Mouse (Mus musculus): ENCODE results near the gene Ggps1. TPM values are rescaled to one million over a fixed set of nuclear protein-coding genes. Genes with fewer than 3 reads are reported as not detected.
"Not testable (repeated sequence)": the region's sequence is repeated elsewhere in the genome, so short reads cannot be mapped to it uniquely, and the experiment has no call there.

The Ggps1 gene
- total RNA-seq, 2 experiments from 2014 or later = 52.2 to 58.5 TPM

DNA sequence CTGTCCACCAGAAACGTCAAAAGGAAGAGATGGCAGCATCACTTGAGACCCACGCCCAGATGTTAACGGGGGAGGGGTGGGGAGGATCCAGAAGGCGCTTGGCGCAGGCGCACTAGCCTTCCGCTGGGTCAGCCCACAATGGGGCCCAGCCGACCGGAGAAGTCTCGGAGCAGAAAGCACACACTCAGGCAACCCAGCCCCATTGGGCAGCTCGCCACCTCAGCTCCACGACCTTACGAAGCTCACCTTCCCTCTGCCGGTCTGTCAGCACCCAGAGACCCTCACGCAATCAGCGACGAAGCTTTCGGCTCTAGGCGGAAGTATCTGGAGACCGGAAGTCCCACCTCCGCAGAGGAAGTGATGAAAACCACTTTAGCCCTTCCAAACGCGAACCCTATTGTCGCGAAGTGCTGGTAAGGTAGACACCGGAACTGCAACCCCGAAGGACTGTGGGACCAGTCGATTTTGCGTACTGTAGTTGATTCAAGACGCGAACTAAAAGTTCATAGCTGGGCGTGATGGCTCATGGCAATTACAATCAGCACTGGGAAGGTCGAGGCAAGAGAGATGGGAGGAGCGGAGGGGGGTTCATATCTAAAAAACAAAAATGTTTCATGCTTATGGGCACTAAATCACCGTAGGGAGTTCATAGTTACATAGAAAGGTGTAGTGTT lies 23.9 kb downstream of the Ggps1 start, which contains the start of gene Tbce:
Tbce (minus strand) TSS at position 347 of the 674 bp plus-strand sequence.
- peak; percentile 91 for DNase-seq
- intact Hi-C loops (cut with DNase I) = no loop called here

DNA sequence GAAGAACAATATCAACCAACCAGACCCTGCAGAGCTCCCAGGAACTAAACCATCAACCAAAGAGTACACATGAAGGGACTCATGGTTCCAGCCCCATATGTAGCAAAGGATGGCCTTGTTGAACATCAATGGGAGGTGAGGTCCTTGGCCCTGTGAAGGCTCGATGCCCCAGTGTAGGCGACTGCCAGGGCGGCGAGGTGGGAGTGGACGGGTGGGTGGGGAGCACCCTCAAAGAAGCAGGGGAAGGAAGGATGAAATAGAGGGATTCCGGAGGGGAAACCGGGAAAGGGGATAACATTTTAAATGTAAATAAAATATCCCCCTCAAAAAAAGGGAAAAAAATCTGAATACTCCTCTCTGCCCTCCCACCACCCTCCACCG lies 24.4 kb downstream of the Ggps1 start:
- no peak for DNase-seq
- intact Hi-C loops (cut with DNase I) = no loop called here

DNA sequence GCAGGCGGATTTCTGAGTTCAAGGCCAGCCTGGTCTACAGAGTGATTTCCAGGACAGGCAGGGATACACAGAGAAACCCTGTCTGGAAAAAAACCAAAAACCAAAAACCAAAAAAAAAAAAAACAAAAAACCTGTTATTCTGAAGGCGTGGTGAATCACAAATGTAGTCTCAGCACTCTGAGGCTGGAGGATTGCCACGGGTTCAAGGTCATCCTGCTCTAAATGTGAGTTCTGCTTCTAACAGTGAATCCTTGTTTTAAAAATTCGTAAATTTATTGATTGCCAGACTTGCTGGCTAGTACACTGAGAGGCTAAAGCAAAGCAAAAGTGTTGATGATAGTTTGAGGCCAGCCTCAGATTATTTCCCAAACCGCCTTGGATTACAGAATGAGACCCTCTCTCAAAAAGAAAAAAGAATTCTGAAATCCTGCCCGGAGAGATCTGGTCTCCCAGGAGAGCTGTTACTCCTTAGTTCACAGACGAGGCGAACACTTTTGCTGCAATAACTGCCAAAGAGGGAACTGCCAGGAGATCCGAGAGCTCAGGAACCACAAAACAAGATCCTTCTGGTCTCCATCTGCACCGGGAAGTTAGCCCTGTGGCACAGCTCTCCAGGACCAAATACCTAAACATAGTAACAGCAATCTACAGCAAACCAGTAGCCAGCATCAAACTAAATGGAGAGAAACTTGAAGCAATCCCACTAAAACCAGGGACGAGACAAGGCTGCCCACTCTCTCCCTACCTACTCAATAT lies 27.2 kb downstream of the Ggps1 start:
- no peak for DNase-seq
- intact Hi-C loops (cut with DNase I) = no loop called here

DNA sequence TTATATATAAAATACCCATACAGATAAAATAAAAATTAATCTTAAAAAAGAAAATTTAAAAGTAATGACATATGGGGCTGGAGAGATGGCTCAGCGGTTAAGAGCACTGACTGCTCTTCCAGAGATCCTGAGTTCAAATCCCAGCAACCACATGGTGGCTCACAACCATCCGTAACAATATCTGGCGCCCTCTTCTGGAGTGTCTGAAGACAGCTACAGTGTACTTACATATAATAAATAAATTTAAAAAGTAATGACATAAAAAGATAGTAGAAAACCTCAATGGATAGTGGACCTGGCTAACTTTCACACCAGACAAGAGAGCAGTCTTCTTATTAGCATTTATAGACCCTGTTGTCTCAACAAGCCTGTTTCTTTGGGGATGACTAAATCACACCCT lies 27.9 kb downstream of the Ggps1 start:
- intact Hi-C loops (cut with DNase I) = not testable (repeated sequence)

DNA sequence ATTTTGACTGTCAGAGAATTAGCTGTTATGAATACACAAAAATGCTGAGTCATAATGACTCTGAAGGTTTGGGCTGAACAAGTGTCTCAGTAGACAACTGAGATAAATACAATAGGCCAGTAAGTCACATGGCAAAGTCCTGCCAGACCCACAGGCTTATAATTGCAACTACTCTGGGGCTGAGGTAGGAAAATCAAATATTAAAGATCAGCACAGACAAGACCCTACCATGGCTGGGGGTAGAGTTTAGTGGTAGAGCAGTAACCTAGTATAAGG lies 29.3 kb downstream of the Ggps1 start:
- intact Hi-C loops (cut with DNase I) = no loop called here
- no peak for DNase-seq

More for the DNA sequence above, 27.9 kb downstream of the Ggps1 start:
- DNase-seq = not testable (repeated sequence)

DNA sequence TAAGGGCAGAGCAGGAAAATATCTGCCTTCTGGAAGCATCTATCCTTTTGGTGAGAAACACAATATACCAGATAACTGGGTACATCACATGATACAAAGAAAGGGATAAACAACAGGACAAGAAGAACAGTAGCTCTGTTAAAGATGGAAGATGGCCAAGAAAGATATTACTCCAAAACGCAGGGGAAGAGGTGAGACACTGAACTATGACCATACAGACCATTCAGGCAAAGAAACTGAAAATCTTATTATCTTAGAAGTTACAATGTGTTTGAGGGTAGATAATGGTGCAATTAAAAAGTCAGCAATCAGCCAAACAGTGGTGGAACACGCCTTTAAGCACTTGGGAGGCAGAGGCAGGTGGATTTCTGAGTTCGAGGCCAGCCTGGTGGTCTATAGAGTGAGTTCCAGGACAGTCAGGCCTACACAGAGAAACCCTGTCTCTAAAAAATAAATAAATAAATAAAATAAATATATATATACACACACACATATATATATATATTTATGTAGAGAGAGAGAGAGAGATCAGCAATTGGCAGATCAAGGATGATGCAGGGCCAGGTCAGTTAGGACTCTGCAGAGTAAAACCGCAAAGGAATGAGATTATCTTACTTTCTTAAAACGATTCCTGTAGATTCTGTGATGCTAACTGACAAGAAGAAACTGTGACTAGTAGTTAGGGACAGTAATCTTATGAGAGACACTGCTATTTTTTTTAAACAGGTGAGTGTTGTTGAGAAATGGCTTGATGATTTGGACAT lies 29.8 kb downstream of the Ggps1 start:
- intact Hi-C loops (cut with DNase I) = no loop called here
- no peak for DNase-seq

DNA sequence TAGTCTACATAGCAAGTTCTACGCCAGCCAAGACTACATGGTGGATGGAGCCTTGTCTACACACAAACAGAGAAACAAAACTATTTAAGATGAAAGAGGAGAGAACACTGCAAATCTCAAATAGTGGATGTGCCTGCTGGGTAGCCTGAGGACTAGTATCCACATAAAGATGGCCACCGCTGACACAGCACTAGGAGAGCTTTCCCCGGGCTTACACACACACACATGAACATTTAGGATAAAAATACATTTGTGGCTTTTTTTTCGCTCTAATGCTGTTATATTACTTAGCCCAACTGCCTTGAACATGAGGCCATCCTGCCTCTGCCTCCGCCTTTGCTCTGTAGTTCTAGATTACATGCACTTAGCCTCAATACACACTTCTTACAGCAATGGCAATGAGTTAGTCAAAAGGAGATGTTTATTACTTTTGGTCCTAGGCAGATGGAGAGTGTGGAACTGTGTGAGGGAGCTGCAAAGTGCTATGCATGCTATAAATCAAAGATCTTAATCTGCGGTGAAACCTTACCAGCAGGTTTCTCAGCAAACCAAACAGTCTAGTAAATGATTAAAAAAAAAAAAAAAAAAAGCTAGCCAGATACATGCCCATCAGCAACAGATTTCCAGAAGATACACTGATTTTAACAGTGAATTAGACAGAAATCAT lies 37.0 kb downstream of the Ggps1 start:
- DNase-seq = no peak
- intact Hi-C loops (cut with DNase I) = no loop called here

DNA sequence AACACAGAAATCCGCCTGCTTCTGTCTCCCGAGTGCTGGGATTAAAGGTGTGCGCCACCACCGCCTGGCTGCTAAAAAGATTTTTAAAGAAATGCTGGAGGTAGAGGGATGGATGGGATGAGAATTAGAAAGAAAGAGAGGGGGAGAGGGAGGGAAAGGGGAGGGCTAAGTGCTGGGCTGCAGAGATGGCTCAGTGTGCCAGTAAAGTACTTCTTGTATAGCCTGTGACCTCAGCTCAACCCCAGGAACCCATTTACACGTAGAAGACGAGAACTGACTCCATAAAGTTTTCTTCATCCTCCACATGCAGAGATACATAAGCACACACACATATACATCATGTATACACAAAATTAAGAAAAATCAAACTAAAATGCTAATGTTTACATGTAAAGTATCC lies 37.7 kb downstream of the Ggps1 start:
- intact Hi-C loops (cut with DNase I) = no loop called here
- no peak for DNase-seq

DNA sequence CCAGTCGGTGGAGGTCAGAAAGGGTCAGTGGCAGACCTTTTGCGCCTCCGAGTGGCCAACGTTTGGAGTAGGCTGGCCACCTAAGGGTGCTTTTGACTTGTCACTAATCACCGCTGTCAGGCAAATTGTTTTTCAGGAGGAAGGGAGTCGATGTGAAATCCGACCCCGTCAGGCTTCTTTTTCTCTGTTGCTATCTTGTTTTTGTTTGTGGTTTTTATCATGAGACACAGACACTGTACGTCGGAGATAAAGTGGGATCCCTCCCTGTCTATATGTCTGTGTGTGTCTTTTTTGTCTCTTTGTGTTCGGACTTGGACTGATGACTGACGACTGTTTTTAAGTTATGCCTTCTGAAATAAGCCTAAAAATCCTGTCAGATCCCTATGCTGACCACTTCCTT lies 41.9 kb downstream of the Ggps1 start:
- DNase-seq; intact Hi-C loops (cut with DNase I): not testable (repeated sequence)

DNA sequence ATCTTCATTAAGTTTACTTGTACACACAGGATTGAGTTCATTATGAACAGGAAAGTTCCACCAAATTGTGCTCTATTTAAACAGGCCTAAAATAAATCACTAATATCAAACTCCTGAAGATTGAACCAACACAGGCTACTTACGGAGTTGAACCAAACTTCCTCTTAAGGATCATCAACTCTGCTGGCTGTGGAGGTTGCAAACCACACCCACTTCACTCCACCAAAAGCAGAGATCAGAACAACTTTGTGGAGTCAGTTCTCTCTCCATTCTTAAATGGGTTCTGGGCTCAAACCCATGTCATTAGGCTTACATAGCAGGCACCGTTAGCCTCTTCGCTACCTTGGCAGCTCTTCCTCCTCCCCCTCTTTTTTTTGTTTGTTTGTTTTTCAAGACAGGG lies 44.4 kb downstream of the Ggps1 start:
- DNase-seq = no peak
- intact Hi-C loops (cut with DNase I) = no loop called here

DNA sequence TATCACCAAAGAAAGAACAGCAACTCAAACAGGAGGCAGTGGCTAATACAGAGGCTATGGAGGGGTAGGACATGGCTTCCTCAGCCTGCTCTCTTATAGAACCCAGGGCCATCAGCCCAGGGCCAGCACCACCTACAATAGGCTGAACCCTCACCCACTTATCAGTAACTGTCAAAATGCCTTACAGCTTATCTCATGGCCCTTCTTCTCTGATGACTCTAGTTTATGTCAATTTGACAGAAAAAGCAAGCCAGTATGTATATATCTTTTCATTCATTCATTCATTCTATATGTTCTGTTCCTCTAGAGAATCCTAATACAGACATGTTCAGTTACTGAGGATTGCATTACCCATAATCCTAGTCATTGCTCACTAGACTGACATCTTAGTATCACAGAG lies 45.0 kb downstream of the Ggps1 start:
- DNase-seq = no peak
- intact Hi-C loops (cut with DNase I) = no loop called here

DNA sequence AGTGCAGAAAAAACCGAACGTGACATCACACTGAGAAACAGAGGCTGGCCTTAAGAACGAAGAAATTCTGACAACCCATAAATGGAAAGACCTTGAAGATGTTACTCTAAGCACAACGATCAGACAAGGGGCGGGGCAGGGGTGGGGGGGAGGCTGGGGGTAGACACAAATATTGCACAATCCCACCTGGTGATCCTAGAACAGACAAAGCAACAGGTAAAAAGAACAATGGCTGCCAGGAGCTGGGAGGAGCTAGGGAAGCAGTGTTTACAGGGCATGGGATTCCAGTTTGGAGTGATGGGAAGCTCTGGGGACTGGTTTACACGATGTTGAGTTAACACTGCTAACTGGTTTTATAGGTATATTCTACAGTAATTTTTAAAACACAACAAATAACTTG lies 47.7 kb downstream of the Ggps1 start:
- intact Hi-C loops (cut with DNase I) = no loop called here

DNA sequence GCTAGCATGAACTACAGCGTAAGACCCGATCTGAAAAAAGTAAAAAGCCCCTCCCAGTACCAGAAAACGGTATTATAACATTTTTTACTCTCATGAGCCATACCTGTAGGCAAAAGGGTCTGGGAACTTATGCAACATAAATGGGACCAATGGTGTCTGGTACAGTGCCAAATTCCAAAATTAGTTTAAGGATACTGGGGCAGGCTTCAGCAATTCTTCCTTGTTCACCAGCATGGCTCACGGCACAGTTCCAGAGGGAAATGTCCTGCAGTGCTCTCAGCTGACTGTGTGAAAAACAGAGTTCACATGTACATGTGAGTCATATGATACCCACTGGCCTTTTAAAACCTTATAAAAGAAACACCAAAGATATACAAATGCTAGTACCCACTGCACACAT lies 48.7 kb downstream of the Ggps1 start:
- intact Hi-C loops (cut with DNase I) = no loop called here
- DNase-seq = no peak

More for the DNA sequence above, 47.7 kb downstream of the Ggps1 start:
- DNase-seq = no peak

DNA sequence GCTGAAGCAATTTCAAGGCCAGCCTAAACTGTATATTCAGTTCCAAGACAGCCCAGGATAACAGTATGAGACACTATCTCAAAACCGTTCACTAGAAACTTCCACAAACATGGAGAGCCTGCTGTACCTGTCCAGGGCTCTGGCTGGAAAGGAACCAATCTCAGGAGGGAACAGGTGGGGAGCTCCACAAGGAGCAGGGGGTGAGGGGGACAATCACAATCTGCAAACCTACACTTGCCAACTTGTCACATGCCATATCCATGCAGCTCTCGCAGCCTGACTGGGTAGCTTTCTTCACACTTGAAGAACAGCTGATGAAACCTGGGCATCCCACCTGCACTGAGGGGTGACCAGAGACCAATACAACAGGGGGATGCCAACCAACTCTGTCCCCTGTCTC lies 49.3 kb downstream of the Ggps1 start:
- intact Hi-C loops (cut with DNase I) = no loop called here
- no peak for DNase-seq

DNA sequence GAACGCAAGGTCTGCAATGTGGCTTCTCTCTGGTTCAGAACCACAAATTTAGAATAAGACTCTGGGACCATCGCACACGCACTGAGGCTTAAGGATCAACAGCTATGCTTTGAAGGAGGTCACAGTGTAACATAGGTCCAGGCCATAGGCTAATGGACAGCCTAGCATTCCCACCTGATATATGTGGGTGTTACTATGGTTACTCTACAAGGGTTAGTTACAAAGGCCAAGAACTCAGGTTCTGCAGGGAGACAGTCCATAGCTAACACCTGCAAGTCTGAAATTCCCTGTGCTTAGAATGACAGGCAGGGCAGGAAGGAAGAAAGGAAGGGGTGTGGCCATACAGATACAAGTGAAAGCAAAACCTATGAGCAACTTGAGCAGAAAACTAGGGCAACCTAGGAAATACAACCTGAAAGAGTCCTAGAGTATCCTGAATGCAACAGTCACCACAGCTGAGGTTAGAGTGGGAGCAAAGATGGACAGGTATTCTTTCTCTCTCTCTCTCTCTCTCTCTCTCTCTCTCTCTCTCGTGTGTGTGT lies 51.8 kb downstream of the Ggps1 start:
- DNase-seq = no peak
- intact Hi-C loops (cut with DNase I) = no loop called here

DNA sequence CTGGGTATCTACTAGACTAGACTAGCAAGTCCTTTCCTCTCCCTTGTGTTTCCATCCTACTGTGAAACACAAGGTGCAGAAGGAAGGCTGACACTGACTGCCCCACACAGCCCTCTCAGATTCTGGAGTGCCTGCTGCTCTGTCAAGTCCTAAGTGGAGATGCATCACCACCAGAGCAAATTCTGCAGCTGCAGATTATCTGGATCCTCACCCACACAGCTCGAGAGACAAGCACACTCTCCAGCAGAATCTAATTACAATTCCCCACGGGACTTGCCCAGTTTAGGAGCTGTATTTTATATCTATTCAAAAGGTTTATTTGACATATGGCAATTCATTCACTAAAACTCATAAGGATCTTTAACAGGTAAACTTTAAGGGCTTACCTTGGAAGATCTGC lies 57.2 kb downstream of the Ggps1 start:
- intact Hi-C loops (cut with DNase I) = no loop called here
- DNase-seq = no peak

DNA sequence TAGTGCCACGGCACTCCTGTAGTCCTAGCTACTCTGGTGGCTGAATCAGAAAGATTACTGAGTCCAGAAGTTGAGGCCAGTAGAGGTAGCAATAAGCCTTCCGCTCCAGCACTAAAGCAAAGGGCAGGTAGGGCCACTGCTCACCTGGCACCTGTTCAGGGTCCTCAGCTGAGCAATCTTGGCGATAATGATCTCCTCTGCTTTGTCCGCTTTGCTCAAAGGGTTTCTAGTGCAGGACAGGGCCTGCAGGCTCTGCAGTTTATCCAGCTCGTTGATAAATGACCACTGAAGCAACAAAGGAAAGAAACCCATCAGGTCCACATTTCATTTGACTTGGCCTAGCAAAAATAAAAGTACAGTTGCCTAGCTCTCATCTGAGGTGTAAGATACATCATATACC lies 58.3 kb downstream of the Ggps1 start:
- intact Hi-C loops (cut with DNase I) = no loop called here

DNA sequence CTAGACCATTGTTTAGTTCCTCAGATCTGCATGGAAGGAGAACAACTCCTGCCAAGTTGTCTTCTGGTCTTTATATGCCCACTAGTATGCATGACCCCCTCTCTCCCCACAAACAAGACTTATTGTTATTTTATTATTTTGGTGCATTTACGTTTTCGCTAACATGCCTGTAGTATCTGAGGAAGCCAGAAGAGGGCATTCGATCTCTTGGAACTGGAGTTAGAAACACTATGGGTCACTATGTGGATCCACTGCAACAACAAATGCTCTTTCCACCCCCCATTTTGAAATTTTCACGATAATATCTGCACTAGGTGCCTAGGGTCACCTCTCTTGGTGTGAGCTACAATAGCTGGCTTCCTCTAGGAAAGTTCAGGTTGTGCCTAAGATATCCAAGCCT lies 59.2 kb downstream of the Ggps1 start:
- intact Hi-C loops (cut with DNase I) = no loop called here
- DNase-seq = no peak

More for the DNA sequence above, 58.3 kb downstream of the Ggps1 start:
- DNase-seq = no peak

DNA sequence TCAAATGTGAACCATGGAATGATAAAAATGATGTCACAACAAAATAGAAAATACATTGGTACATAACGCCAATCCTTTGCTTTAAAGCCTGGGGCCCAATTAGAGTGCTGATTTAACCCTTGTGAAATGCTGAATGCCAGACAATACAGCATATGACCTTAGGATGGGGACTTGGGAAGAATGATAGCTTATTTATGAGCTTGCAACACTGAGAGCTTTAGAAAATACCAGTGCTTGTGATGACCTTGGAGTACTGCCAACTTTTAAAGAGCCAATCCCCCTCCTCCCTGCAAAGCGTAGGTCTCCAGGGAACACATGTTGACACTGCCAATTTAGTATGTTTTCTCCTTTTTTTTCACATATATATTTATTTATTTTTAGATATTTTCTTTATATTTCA lies 60.6 kb downstream of the Ggps1 start:
- intact Hi-C loops (cut with DNase I) = no loop called here
- DNase-seq = no peak

All from left cerebral cortex, postnatal 4 days (tissue).